Mouse (Mus musculus): ENCODE results near the gene Atg9a. TPM values are rescaled to one million over a fixed set of nuclear protein-coding genes. Genes with fewer than 3 reads are reported as not detected.

Atg9a gene
- polyA plus RNA-seq, 1 experiment: 10.6 TPM

DNA sequence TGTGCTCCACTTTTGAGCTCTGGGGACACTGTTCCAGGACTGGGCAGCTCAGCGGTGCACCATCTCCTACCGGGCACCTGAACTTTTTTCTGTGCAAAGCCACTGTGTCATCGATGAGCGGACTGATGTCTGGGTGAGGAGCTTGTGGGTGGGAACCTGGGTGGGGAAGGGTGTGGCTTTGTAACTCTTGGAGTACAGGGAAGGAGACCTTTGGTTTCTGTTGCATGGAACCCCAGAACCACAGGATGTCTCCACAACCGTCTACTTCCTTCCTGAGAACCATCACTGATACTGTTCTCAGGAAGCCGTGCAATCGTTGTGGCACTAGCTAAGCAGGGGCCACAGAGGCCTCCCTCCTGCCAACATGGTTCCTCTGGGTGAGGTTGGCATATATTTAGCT lies 21.1 kb upstream of the Atg9a start:
- Histone ChIP-seq H3K4me1 (ENCODE audit: control insufficient read depth, insufficient read depth, low read length) (peaks cover 4% of the 10 kb centered on the region), H3K4me3 (ENCODE audit: low read depth, low read length) (no peak overlapping the region)
- no peak for TF ChIP-seq CTCF (IDR thresholded peaks at IDR 0.05; ENCODE audit: low read depth, low read length)
- no peak for TF ChIP-seq POLR2A (IDR thresholded peaks at IDR 0.05; ENCODE audit: insufficient read depth, low read length)
- TF ChIP-seq EP300 (IDR thresholded peaks at IDR 0.05; ENCODE audit: insufficient read depth, low read depth, low read length): no peak

DNA sequence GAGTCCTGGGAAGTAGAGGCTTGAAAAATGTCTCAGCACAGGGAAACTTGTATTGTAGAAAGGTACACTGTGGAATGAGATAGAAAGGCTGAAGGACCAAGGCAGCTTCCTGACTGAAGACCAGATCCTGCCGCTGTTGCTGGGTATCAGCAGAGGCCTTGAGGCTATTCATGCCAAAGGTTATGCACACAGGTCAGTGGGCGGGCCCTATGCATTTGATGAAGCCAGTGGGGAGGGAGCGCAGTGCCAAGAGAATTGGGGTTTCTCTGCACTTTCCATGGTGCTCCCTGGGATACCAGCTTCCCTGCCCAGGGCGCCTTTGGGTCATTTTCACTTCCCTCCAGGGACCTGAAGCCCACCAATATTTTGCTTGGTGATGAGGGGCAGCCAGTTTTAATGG lies 20.5 kb upstream of the Atg9a start:
- H3K27me3 ChIP-seq (ENCODE audit: control insufficient read depth, insufficient read depth, low read length, poor library complexity, severe bottlenecking): no peaks in the 10 kb centered on the region
- H3K9me3 ChIP-seq (replicated peaks; ENCODE audit: control insufficient read depth, insufficient read depth, low read length, poor library complexity, severe bottlenecking): no peaks in the 10 kb centered on the region
- H3K4me3 ChIP-seq (ENCODE audit: low read depth, low read length): no peak overlapping the region
- no peak overlapping the region for H3K27ac ChIP-seq (ENCODE audit: insufficient read depth, low read length)
- no peak overlapping the region for H3K9ac ChIP-seq (ENCODE audit: low read depth, poor library complexity, severe bottlenecking)
- H3K36me3 ChIP-seq (ENCODE audit: control insufficient read depth, insufficient read depth, low read length, poor library complexity, severe bottlenecking): peaks cover 42% of the 10 kb centered on the region
- no peak for TF ChIP-seq CTCF (IDR thresholded peaks at IDR 0.05; ENCODE audit: low read depth, low read length)
- TF ChIP-seq POLR2A (IDR thresholded peaks at IDR 0.05; ENCODE audit: insufficient read depth, low read length): no peak
- no peak for TF ChIP-seq EP300 (IDR thresholded peaks at IDR 0.05; ENCODE audit: insufficient read depth, low read depth, low read length)
- H3K4me1 ChIP-seq (ENCODE audit: control insufficient read depth, insufficient read depth, low read length): peaks cover 4% of the 10 kb centered on the region

More for the DNA sequence above, 21.1 kb upstream of the Atg9a start:
- Histone ChIP-seq H3K27ac (ENCODE audit: insufficient read depth, low read length) (no peak overlapping the region), H3K36me3 (ENCODE audit: control insufficient read depth, insufficient read depth, low read length, poor library complexity, severe bottlenecking) (peaks cover 42% of the 10 kb centered on the region), H3K27me3 (ENCODE audit: control insufficient read depth, insufficient read depth, low read length, poor library complexity, severe bottlenecking) (no peaks in the 10 kb centered on the region), H3K9ac (ENCODE audit: low read depth, poor library complexity, severe bottlenecking) (no peak overlapping the region), H3K9me3 (replicated peaks; ENCODE audit: control insufficient read depth, insufficient read depth, low read length, poor library complexity, severe bottlenecking) (no peaks in the 10 kb centered on the region)

DNA sequence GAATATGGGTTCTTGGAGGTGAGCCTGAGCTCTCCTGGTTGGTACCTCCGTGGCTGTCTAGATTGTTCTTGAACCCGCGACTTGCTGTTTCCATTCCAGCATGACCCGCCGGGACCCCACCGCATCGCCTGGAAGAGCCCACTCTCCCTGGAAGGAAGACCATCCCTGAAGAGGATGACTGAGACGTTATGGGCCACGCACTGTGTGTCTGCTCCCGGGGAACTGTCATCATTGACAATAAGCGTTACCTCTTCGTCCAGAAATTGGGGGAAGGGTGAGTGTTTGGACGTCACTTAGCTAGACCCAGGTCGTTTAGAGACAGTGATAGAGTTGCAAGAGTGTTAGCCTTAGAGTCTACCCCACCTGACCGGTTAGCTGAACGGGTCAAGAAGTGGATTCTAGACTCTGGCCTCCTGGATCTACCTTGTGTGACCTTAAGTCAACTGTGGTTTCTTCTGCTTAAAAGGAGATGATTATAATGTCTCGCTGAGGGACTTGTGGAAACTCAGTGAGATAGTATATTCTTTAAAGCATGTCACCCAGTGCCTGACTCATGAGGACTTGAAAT lies 19.2 kb upstream of the Atg9a start:
- Histone ChIP-seq H3K4me1 (ENCODE audit: control insufficient read depth, insufficient read depth, low read length) (peaks cover 2% of the 10 kb centered on the region), H3K9ac (ENCODE audit: low read depth, poor library complexity, severe bottlenecking) (peak overlapping the region; percentile 79), H3K27ac (ENCODE audit: insufficient read depth, low read length) (no peak overlapping the region), H3K9me3 (replicated peaks; ENCODE audit: control insufficient read depth, insufficient read depth, low read length, poor library complexity, severe bottlenecking) (no peaks in the 10 kb centered on the region), H3K4me3 (ENCODE audit: low read depth, low read length) (peak overlapping the region; percentile 97), H3K36me3 (ENCODE audit: control insufficient read depth, insufficient read depth, low read length, poor library complexity, severe bottlenecking) (peaks cover 32% of the 10 kb centered on the region), H3K27me3 (ENCODE audit: control insufficient read depth, insufficient read depth, low read length, poor library complexity, severe bottlenecking) (no peaks in the 10 kb centered on the region)
- no peak for TF ChIP-seq CTCF (IDR thresholded peaks at IDR 0.05; ENCODE audit: low read depth, low read length)
- no peak for TF ChIP-seq POLR2A (IDR thresholded peaks at IDR 0.05; ENCODE audit: insufficient read depth, low read length)
- TF ChIP-seq EP300 (IDR thresholded peaks at IDR 0.05; ENCODE audit: insufficient read depth, low read depth, low read length): no peak

DNA sequence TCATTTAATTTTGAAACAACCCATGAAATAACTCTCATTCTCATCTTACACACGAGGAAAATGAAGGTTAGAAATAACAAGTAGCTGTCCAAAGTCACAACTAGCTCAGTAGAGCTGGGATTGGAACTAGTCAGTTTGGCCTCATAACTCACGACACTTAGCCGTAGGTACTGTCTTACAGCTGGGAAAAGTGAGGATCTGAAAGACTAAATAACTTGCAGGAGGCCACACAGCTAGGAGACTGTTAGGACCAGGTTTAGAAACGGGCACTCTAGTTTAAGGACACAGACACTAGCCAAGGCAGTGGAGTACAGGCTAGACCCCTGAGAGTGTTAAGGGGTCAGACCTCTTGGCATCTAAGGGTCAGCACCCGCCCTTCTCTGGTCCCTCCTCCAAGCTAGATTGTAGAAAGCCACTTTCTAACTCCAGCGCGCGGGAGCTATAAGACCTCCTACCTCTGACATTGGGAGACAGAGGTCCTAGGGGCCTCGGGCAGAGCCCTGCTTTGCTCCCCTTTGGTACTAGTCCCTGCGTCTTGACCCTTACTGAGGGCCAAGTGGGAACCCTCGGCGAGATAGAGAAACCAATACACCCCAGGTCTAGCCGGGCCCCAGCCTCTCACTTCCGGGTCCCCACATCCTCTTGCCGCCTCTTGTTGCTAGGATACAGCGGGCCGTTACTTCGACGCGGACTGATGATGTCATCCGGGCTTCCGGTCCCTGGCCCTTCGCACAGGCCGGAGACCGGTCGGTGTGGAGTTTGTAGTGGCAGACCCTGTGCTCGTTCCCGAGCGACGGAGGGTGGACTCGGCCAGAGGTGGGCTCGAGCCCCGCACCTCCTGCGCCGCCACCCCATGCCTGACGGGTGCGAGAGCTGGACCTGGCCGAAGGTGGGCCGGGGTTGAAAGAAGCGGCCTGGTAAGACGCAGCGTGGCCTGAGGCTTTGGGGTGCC lies 18.4 kb upstream of the Atg9a start, which contains the start of the genes Glb1l and Stk16:
Glb1l (minus strand) TSS at position 678 of the 952 bp plus-strand sequence.
Stk16 (plus strand) TSS at position 703 of the 952 bp plus-strand sequence.
- Histone ChIP-seq H3K4me3 (ENCODE audit: low read depth, low read length) (peak within 1 kb of the TSS; percentile 97), H3K9me3 (replicated peaks; ENCODE audit: control insufficient read depth, insufficient read depth, low read length, poor library complexity, severe bottlenecking) (no peaks in the 10 kb centered on the region), H3K36me3 (ENCODE audit: control insufficient read depth, insufficient read depth, low read length, poor library complexity, severe bottlenecking) (peaks cover 24% of the 10 kb centered on the region), H3K27me3 (ENCODE audit: control insufficient read depth, insufficient read depth, low read length, poor library complexity, severe bottlenecking) (no peaks in the 10 kb centered on the region), H3K4me1 (ENCODE audit: control insufficient read depth, insufficient read depth, low read length) (peaks cover 2% of the 10 kb centered on the region), H3K9ac (ENCODE audit: low read depth, poor library complexity, severe bottlenecking) (peak within 1 kb of the TSS; percentile 79), H3K27ac (ENCODE audit: insufficient read depth, low read length) (no peak within 1 kb of the TSS)
- TF ChIP-seq CTCF (IDR thresholded peaks at IDR 0.05; ENCODE audit: low read depth, low read length) (no peak), EP300 (IDR thresholded peaks at IDR 0.05; ENCODE audit: insufficient read depth, low read depth, low read length) (no peak), POLR2A (IDR thresholded peaks at IDR 0.05; ENCODE audit: insufficient read depth, low read length) (peak; percentile 54)

DNA sequence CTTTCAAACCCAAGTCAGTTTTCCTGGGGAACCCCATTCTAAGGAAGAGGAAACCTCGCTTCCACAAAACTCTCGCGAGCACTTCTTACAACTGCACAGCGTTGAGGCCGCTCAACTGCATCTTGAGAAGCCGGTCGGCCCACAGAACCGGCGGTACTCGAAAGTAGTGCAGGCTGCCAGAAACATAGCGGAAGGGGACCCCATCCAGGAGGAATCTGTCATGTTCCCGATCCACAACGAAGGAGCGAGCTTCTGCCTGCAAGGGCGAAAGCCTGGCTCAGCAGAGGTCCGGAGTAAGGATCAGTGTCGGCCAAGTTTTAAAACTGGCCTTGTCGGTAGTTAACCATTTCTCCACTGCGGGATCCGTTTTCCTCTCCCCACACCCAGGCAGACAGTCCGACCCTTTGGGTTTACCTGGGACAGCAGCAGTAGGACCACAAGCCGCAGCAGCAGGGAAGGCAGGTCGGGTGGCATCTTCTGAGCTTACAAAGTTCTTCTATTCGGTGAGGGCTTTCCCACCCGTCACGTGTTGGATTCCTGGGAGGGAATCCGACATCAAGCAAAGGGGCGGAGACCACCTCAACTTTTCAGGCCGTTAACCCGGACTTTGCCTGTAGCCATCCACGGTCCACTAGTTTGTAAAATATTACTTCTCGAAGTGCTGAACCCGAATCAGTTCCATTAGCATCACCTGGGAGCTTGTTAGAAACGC lies 17.1 kb upstream of the Atg9a start:
- Histone ChIP-seq H3K9ac (ENCODE audit: low read depth, poor library complexity, severe bottlenecking) (peak overlapping the region; percentile 55), H3K27me3 (ENCODE audit: control insufficient read depth, insufficient read depth, low read length, poor library complexity, severe bottlenecking) (no peaks in the 10 kb centered on the region), H3K27ac (ENCODE audit: insufficient read depth, low read length) (no peak overlapping the region), H3K36me3 (ENCODE audit: control insufficient read depth, insufficient read depth, low read length, poor library complexity, severe bottlenecking) (peaks cover 12% of the 10 kb centered on the region), H3K4me3 (ENCODE audit: low read depth, low read length) (peak overlapping the region; percentile 64), H3K4me1 (ENCODE audit: control insufficient read depth, insufficient read depth, low read length) (peaks cover 2% of the 10 kb centered on the region), H3K9me3 (replicated peaks; ENCODE audit: control insufficient read depth, insufficient read depth, low read length, poor library complexity, severe bottlenecking) (no peaks in the 10 kb centered on the region)
- TF ChIP-seq CTCF (IDR thresholded peaks at IDR 0.05; ENCODE audit: low read depth, low read length) (no peak), POLR2A (IDR thresholded peaks at IDR 0.05; ENCODE audit: insufficient read depth, low read length) (no peak), EP300 (IDR thresholded peaks at IDR 0.05; ENCODE audit: insufficient read depth, low read depth, low read length) (no peak)

Data from ES-Bruce4 (cell line).